Mouse (Mus musculus) erythroblast, embryonic 14.5 days (primary cell): ENCODE measurements around the gene Olfr744.

Experiments
- GATA1 ChIP-seq: IDR thresholded peaks from 2 replicates; pipeline ENCODE4 v1.6.1; 2012; ENCODE audit warnings: low read length, inconsistent platforms, mixed read lengths
- TAL1 ChIP-seq: IDR thresholded peaks from 3 replicates; pipeline ENCODE4 v1.6.1; 2012; ENCODE audit warnings: low read length, inconsistent platforms, mixed read lengths

- TF ChIP-seq GATA1, result no peak
- TF ChIP-seq TAL1, result no peak
Measured at GRCm38 (mm10) chr14:50646783-50647182, 32.1 kb downstream of the Olfr744 start, which contains the start of gene Olfr746.
